Mouse (Mus musculus) stomach, postnatal 0 days (tissue): Measurements from ENCODE around the gene 4632433K11Rik.

Source experiments
- CTCF ChIP-seq: IDR thresholded peaks from 2 replicates; pipeline ENCODE4 v1.5.1; 2016; ENCODE audit warnings: antibody characterized with exemption, low read depth, mild to moderate bottlenecking, moderate library complexity
- EP300 ChIP-seq: optimal IDR thresholded peaks from 2 replicates; pipeline ENCODE3; 2016; ENCODE audit warnings: antibody characterized with exemption

- TF ChIP-seq CTCF (no peak), EP300 (no peak)
These were observed 48.0 kb downstream of the 4632433K11Rik start for GRCm38 (mm10) chr7:5081939-5082338.
